Mouse (Mus musculus) embryo, embryonic 9.5 days (tissue): ENCODE measurements at regions not wholly inside any gene's neighbourhood (a gene's known extent, or its start where the extent isn't known, plus 50 kb on each side); places are given as distances from the start of the nearest gene placed in this dataset.

ENCODE experiments used
- DNase-seq: peaks from one replicate; pipeline ENCODE4 v3.0.0-alpha.2; 2017; ENCODE audit errors: extremely low spot score

- no peak for DNase-seq
Observed at GRCm38 (mm10) chr10:46905337-46905736, 1327.7 kb downstream of the Hace1 start.

GRCm38 (mm10) chr10:46922527-46923200 lies 1345.0 kb downstream of the Hace1 start:
- DNase-seq = peak; percentile 3

GRCm38 (mm10) chr10:46934311-46934710 lies 1356.7 kb downstream of the Hace1 start:
- no peak for DNase-seq

GRCm38 (mm10) chr10:46936248-46936970 lies 1358.8 kb downstream of the Hace1 start:
- no peak for DNase-seq

GRCm38 (mm10) chr10:46939338-46939737 lies 1361.7 kb downstream of the Hace1 start:
- no peak for DNase-seq

- DNase-seq = peak; percentile 3
Observed at GRCm38 (mm10) chr10:46939819-46940218, 1362.2 kb downstream of the Hace1 start.

- DNase-seq = no peak
Observed at GRCm38 (mm10) chr10:46952940-46953339, 1375.3 kb downstream of the Hace1 start.

GRCm38 (mm10) chr10:46954701-46955100 lies 1377.1 kb downstream of the Hace1 start:
- no peak for DNase-seq

- no peak for DNase-seq
Observed at GRCm38 (mm10) chr10:46980410-46980809, 1402.8 kb downstream of the Hace1 start.

GRCm38 (mm10) chr10:46999701-47000100 lies 1422.1 kb downstream of the Hace1 start:
- DNase-seq = no peak

GRCm38 (mm10) chr10:47028765-47029164 lies 1451.1 kb downstream of the Hace1 start:
- no peak for DNase-seq

GRCm38 (mm10) chr10:47054672-47055071 lies 1477.0 kb downstream of the Hace1 start:
- no peak for DNase-seq

GRCm38 (mm10) chr10:47102551-47102950 lies 1524.9 kb downstream of the Hace1 start:
- no peak for DNase-seq
